Mouse (Mus musculus): ENCODE results near the gene Neu1.
A peak's percentile ranks its signal among the peaks of the same experiment; 100 is the strongest.

The Neu1 gene

GRCm38 (mm10) chr17:34972069-34972749 lies 41.2 kb downstream of the Neu1 start, which contains the start of the genes Hspa1a and Hspa1l:
Gene Hspa1a, minus strand, starts transcription at chr17:34972156.
Gene Hspa1l, plus strand, starts transcription at chr17:34972703.
- DNase-seq: peak; percentile 93

GRCm38 (mm10) chr17:34975581-34976492 lies 44.8 kb downstream of the Neu1 start:
- DNase-seq: no peak

GRCm38 (mm10) chr17:34977000-34977399 lies 45.9 kb downstream of the Neu1 start:
- DNase-seq: no peak

GRCm38 (mm10) chr17:34978239-34978638 lies 47.2 kb downstream of the Neu1 start:
- DNase-seq: no peak

- no peak for DNase-seq
These were observed 48.6 kb downstream of the Neu1 start for GRCm38 (mm10) chr17:34979631-34980030.

- DNase-seq: peak; percentile 73
These were observed 49.6 kb downstream of the Neu1 start for GRCm38 (mm10) chr17:34980655-34981054.

GRCm38 (mm10) chr17:34981690-34982180 lies 50.7 kb downstream of the Neu1 start, which contains the start of gene Lsm2:
Gene Lsm2, plus strand, starts transcription at chr17:34981862.
- peak; percentile 94 for DNase-seq

GRCm38 (mm10) chr17:34982328-34982727 lies 51.3 kb downstream of the Neu1 start:
- no peak for DNase-seq

GRCm38 (mm10) chr17:34984218-34984617 lies 53.2 kb downstream of the Neu1 start:
- DNase-seq: peak; percentile 41

Measured in lung, postnatal 10 days (tissue).